Mouse (Mus musculus) CD4-positive, CD25-positive, alpha-beta regulatory T cell (primary cell): ENCODE measurements around the gene Skint7. TPM values are rescaled to one million over a fixed set of nuclear protein-coding genes. Genes with fewer than 3 reads are reported as not detected.

Experiments
- polyA plus RNA-seq: library from polyadenylated mRNA; unstranded; fragments of 100-300 nt; shearing (Covaris generic); gene quantifications from one replicate; pipeline ENCODE4 v1.2.1, GENCODE M21; 2017

The Skint7 gene
- not detected for polyA plus RNA-seq

GRCm38 (mm10) chr4:111972623-111973022 lies at the start of gene Skint7:
Gene Skint7, plus strand, starts transcription at chr4:111972923.

DNA sequence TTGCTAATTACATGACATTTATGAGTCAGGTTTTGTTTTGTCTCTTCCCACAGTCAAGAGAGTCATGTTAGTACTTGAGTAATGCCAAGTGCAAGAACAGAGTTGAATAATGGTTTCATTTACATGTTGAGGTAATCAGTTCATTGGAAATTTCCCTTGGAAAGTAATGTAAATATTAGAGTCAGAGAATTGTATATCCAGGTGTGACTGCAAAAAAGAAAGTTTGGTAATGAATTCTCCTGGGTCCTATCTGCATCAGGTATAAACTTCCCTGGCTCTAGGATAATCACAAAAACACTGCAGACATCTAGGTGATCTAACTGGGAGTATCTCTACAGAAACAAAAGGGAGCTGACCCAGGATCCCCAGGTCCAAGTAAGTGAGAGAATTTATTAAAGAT lies 33.2 kb downstream of the Skint7 start, which contains the start of gene Skint1:
TSS of gene Skint1 (plus strand) at position 301 of the 400 bp plus-strand sequence.

Other genes starting within 250 kb of the Skint7 start
- 0.16 TPM for gene Slc5a9, start 70.0 kb upstream of the Skint7 start, polyA plus RNA-seq
- not detected for gene Skint8, start 53.5 kb upstream of the Skint7 start, polyA plus RNA-seq
- gene Skint1, start 33.3 kb downstream of the Skint7 start, polyA plus RNA-seq = 0.10 TPM
- gene Skint4, start 99.1 kb downstream of the Skint7 start, polyA plus RNA-seq = not detected